Mouse (Mus musculus): ENCODE results near the gene Bcl2l13.
"Not testable (repeated sequence)": the region's sequence is repeated elsewhere in the genome, so short reads cannot be mapped to it uniquely, and the experiment has no call there.

Gene Bcl2l13

GRCm38 (mm10) chr6:120903450-120903912, 67.5 kb downstream of the Bcl2l13 start:
- DNase-seq, result peak; percentile 52

- no peak for DNase-seq
These were observed 67.9 kb downstream of the Bcl2l13 start for GRCm38 (mm10) chr6:120903961-120904360.

- DNase-seq, result no peak
These were observed 69.1 kb downstream of the Bcl2l13 start for GRCm38 (mm10) chr6:120905111-120905510.

GRCm38 (mm10) chr6:120906521-120906920, 70.5 kb downstream of the Bcl2l13 start:
- no peak for DNase-seq

GRCm38 (mm10) chr6:120907876-120908597, 72.0 kb downstream of the Bcl2l13 start:
- DNase-seq, result not testable (repeated sequence)

- DNase-seq, result no peak
These were observed 73.5 kb downstream of the Bcl2l13 start for GRCm38 (mm10) chr6:120909501-120909900.

GRCm38 (mm10) chr6:120911213-120912007, 75.4 kb downstream of the Bcl2l13 start:
- no peak for DNase-seq

- DNase-seq, result no peak
These were observed 76.9 kb downstream of the Bcl2l13 start for GRCm38 (mm10) chr6:120912931-120913330.

GRCm38 (mm10) chr6:120913783-120914182, 77.8 kb downstream of the Bcl2l13 start:
- no peak for DNase-seq

GRCm38 (mm10) chr6:120914533-120914910, 78.5 kb downstream of the Bcl2l13 start:
- DNase-seq, result peak; percentile 45

- peak; percentile 74 for DNase-seq
These were observed 79.1 kb downstream of the Bcl2l13 start for GRCm38 (mm10) chr6:120914911-120915648.

GRCm38 (mm10) chr6:120915649-120915975, 79.6 kb downstream of the Bcl2l13 start:
- no peak for DNase-seq

GRCm38 (mm10) chr6:120916074-120916971, 80.3 kb downstream of the Bcl2l13 start, which contains the start of gene Bid:
Gene Bid (minus strand): TSS chr6:120916853.
- DNase-seq, result peak; percentile 94

GRCm38 (mm10) chr6:120916972-120917881, 81.2 kb downstream of the Bcl2l13 start:
- DNase-seq, result not testable (repeated sequence)

GRCm38 (mm10) chr6:120917975-120918374, 82.0 kb downstream of the Bcl2l13 start:
- DNase-seq, result no peak

- DNase-seq, result not testable (repeated sequence)
These were observed 88.8 kb downstream of the Bcl2l13 start for GRCm38 (mm10) chr6:120924791-120925321.

- no peak for DNase-seq
These were observed 90.9 kb downstream of the Bcl2l13 start for GRCm38 (mm10) chr6:120926880-120927279.

GRCm38 (mm10) chr6:120927765-120928164, 91.8 kb downstream of the Bcl2l13 start:
- no peak for DNase-seq

- no peak for DNase-seq
These were observed 93.4 kb downstream of the Bcl2l13 start for GRCm38 (mm10) chr6:120929421-120929820.

GRCm38 (mm10) chr6:120930450-120931306, 94.7 kb downstream of the Bcl2l13 start:
- DNase-seq, result no peak

Measured in liver (tissue).